Mouse (Mus musculus) layer of hippocampus, adult 18-20 months (tissue): ENCODE data around the gene Sumf1. TPM values are rescaled to one million over a fixed set of nuclear protein-coding genes. Genes with fewer than 3 reads are reported as not detected.

Experiments used
- DNase-seq, 2 experiments: peaks; one replicate each; pipeline ENCODE4 v3.0.0; 2022; ENCODE audit warnings: low spot score in 2 of 2
- total RNA-seq, 2 experiments: library from RNA; stranded (reverse); gene quantifications; 2 replicates each; pipeline ENCODE4 v1.2.3; 2021

Sumf1 gene
- total RNA-seq, 2 experiments from 2014 or later, result 22.3 to 24.2 TPM

- no peak for DNase-seq
Observed at GRCm38 (mm10) chr6:108152661-108153269, 32.6 kb downstream of the Sumf1 start.

- no peak for DNase-seq
Observed at GRCm38 (mm10) chr6:108152081-108152480, 33.3 kb downstream of the Sumf1 start.

GRCm38 (mm10) chr6:108149235-108149634 lies 36.1 kb downstream of the Sumf1 start:
- no peak for DNase-seq

- no peak for DNase-seq
Observed at GRCm38 (mm10) chr6:108148435-108148834, 36.9 kb downstream of the Sumf1 start.

- DNase-seq, result no peak
Observed at GRCm38 (mm10) chr6:108146637-108147036, 38.7 kb downstream of the Sumf1 start.

- DNase-seq, result peak; percentile 40 to 70
Observed at GRCm38 (mm10) chr6:108145941-108146588, 39.3 kb downstream of the Sumf1 start.

- no peak for DNase-seq
Observed at GRCm38 (mm10) chr6:108145241-108145640, 40.1 kb downstream of the Sumf1 start.

- peak; percentile 28 to 52 for DNase-seq
Observed at GRCm38 (mm10) chr6:108142796-108143195, 42.6 kb downstream of the Sumf1 start.

- no peak for DNase-seq
Observed at GRCm38 (mm10) chr6:108140722-108141490, 44.5 kb downstream of the Sumf1 start.

GRCm38 (mm10) chr6:108137031-108137430 lies 48.4 kb downstream of the Sumf1 start:
- no peak for DNase-seq

GRCm38 (mm10) chr6:108136286-108136685 lies 49.1 kb downstream of the Sumf1 start:
- no peak for DNase-seq

- peak in 1 of 2 experiments; percentile 10 for DNase-seq
Observed at GRCm38 (mm10) chr6:108132268-108132935, 53.0 kb downstream of the Sumf1 start.

GRCm38 (mm10) chr6:108130718-108131117 lies 54.7 kb downstream of the Sumf1 start:
- DNase-seq, result peak in 1 of 2 experiments; percentile 26

GRCm38 (mm10) chr6:108126631-108127030 lies 58.8 kb downstream of the Sumf1 start:
- no peak for DNase-seq

GRCm38 (mm10) chr6:108125474-108125873 lies 59.9 kb downstream of the Sumf1 start:
- no peak for DNase-seq

- DNase-seq, result no peak
Observed at GRCm38 (mm10) chr6:108117881-108118280, 67.5 kb downstream of the Sumf1 start.

- no peak for DNase-seq
Observed at GRCm38 (mm10) chr6:108114971-108115370, 70.4 kb downstream of the Sumf1 start.

GRCm38 (mm10) chr6:108111693-108112092 lies 73.7 kb downstream of the Sumf1 start:
- DNase-seq, result no peak

GRCm38 (mm10) chr6:108110336-108110735 lies 75.0 kb downstream of the Sumf1 start:
- DNase-seq, result no peak

- DNase-seq, result no peak
Observed at GRCm38 (mm10) chr6:108107376-108107775, 78.0 kb downstream of the Sumf1 start.
